Mouse (Mus musculus) left cerebral cortex, postnatal 4 days (tissue): ENCODE data around the gene Xkr8. TPM values are rescaled to one million over a fixed set of nuclear protein-coding genes. Genes with fewer than 3 reads are reported as not detected.
"Not testable (repeated sequence)": the region's sequence is repeated elsewhere in the genome, so short reads cannot be mapped to it uniquely, and the experiment has no call there.

ENCODE experiments used
- DNase-seq: peaks from one replicate; pipeline ENCODE4 v3.0.0-alpha.2; 2022
- intact Hi-C: fragments of 180-260 bp; cut with DNase I; formaldehyde crosslinking; loops from one replicate; pipeline ENCODE4 v1.15.1; 2025
- total RNA-seq, 2 experiments: library from RNA; stranded (reverse); gene quantifications; 2 replicates each; pipeline ENCODE4 v1.2.3; 2021

Xkr8 gene
- total RNA-seq: 1 to 10 TPM; 4.3 to 4.8 TPM

DNA sequence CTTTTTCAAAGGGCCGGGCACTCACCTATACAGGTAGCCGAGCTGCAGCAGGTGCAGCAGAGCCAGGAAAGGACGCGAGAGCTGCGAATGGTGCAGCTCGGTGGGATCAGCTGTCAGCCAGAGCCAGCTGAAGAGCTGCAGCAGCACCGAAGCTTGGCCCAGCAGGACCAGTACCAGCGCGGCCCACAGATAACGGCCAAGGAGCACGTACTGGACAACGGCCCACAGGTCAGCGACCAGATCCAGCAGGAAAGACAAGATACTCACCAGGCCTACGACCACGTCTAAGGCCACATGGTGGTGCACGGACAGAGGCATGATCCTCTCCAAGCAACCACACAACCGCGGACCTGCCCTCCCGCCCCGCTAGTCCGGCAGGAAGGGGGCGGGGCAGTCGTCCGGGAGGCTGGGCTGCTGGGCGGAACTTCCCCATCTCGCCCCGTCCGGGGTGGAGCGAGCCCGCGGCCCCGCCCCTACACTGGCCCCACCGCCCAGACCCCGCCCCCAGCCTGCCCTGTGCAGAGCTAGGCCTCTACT lies at the start of gene Xkr8:
Xkr8 (minus strand) TSS at position 399 of the 537 bp plus-strand sequence.
- peak; percentile 91 for DNase-seq
- intact Hi-C loops: no loop called here

DNA sequence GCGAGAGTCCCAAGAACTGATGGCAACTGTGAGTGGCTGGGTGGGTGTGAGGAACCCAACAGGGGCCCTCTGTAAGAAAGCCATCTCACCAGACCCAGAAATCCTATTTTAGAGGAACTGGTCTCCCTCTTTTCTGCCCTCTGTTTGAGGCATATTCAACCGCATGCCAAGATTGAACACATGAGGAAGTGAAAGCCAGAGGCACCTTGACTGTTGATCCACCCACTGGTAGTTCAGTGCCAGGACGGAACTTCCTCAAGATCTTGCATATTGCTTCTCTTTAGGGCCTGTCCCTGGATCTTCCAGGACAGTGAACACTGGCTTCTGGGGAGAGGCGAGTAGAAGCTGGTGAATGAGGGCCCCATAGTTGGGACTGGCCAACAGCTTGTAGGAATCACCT lies 47.9 kb upstream of the Xkr8 start:
- intact Hi-C loops: no loop called here

DNA sequence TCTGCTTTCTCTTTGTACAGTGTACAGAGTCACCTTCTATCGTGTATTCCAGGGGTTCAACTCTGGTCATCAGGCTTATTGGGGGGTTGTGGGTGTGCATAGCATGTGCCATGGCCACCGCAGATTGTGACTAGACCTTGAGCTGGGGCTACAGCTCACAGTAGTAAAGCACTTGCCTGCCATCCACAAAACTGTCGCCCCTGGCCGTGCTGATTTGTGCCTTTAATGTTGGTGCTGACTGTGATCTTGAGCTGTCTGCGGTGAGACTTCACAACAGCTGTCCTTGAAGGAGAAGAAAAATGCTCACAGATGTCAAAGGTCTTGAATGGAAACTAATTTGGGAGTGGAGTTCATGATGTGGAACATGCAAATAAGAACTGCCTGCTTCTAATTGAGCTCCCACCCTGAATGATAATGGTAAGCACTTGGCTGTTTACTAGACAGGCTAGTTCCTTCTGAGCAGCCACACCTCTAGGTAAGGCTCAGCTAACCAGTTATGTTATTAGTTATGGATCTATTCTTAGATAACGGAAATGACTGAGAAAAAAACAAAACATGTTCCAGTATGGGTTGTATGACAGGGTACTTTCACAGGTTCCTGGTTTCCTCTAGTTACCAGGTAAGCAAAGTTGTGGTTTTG lies 46.3 kb upstream of the Xkr8 start:
- intact Hi-C loops: no loop called here

More for the DNA sequence above, 47.9 kb upstream of the Xkr8 start:
- DNase-seq: no peak

DNA sequence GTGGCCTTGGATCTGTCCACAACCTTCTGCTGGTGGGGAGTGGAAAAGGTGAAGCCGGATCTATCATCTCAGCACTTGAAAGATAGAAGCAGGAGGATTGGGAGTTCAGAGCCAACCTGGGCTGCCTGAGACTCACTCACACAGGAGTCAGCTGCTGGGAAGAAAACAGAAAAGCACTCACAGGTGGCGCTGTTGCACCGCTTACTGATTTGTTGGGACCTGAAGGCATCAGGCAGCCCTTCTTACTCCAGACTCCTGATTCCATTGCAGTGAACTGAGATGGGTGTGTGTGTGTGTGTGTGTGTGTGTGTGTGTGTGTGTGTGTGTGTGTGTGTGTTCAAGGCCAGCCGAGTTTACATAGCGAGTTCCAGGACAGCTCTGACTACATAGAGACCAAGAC lies 44.4 kb upstream of the Xkr8 start:
- peak; percentile 61 for DNase-seq
- intact Hi-C loops: no loop called here

More for the DNA sequence above, 46.3 kb upstream of the Xkr8 start:
- DNase-seq: no peak

DNA sequence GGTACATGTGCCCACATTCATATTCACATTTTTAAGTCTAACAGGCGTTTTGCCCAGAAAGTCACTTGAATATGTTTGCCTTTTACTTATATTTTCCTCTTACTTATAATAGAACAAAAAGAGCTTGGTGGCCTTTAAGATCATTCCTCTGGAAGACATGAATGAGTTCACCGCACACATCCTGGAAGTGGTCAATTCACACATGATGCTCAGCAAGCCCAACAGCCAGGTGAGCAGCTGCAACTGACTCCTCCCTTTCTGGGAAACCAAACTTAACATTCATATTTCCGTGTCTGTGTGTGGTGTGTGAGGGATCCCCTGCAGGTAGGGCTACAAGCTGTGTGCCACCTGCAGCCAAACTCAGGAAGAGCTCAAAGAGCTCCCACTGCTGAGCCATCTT lies 42.6 kb upstream of the Xkr8 start:
- no peak for DNase-seq
- intact Hi-C loops: no loop called here

DNA sequence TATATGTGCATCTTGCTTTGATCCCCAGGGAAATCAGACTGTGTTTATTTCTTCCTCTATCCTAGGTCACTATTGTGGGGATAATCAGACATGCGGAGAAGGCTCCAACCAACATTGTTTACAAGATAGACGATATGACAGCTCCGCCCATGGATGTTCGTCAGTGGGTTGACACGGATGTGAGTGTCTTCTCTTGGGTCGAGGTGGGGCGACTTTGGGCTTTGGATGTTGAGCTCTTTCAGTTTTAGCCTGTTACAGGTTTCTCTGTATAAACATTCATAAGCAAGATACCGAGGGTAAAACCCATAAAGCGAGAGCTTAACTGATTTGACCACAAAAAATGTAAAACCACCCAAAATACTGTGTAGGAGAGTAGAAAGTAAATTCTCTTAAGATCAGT lies 39.4 kb upstream of the Xkr8 start:
- intact Hi-C loops: no loop called here
- no peak for DNase-seq

DNA sequence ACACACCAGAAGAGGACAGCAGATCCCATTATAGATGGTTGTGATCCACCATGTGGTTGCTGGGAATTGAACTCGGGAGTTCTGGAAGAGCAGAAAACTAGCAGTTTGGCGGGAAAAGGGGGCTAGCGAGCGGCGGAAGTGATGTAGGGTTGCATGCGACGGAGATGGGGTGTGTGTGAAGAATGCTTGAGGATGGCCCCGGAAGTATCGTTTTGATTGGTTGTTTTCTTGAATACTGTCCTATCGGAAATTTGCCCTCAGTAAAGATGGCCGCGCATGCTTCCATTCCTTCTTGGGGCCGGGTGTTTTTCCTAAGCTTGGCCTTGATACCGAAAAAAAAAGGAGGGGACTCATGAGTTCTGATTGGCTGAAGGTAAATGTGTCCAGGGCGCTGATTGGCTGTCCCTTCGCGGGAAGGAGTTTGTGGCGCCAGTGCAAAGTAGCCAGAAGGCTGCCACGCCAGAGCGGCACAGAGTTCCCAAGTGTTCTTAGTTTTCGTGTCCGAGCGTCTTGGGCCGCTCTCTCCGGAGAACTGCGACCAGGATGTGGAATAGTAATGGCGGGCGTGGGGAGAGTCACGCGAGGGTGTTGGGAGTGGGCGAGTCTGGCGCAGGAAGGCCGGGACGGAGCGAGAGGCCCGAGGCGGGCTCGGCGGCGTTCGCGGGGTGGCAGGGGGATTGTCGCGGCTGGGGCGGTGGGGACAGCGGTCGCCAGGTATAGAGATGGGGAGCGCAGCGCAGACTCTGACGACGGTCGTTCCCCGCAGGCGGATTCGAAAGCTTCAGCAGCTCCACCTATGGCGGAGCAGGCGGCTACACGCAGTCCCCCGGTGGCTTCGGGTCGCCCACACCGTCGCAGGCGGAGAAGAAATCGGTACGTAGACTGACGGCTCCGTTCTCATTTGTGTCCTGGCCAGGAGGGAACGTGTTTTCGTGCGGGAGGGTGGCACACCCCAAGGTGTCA lies 35.8 kb upstream of the Xkr8 start, which contains the start of gene Rpa2:
Rpa2 (plus strand) TSS at position 419 of the 963 bp plus-strand sequence.
- intact Hi-C loops: no loop called here
- peak; percentile 99 for DNase-seq

DNA sequence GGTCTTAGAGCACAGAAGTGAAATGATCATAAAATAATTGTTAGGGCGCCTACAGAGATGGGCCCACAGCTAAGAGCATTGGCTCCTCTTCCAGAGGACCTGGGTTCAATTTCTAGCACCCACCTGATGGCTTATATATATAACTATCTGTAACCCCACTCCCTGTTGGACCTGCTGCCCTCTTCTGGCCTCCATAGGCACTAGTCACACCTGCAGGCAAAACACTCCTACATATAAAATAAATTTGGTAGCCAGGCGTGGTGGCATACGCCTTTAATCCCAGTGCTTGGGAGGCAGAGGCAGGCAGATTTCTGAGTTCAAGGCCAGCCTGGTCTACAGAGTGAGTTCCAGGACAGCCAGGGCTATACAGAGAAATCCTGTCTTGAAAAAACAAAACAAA lies 30.8 kb upstream of the Xkr8 start:
- intact Hi-C loops, DNase-seq: not testable (repeated sequence)

DNA sequence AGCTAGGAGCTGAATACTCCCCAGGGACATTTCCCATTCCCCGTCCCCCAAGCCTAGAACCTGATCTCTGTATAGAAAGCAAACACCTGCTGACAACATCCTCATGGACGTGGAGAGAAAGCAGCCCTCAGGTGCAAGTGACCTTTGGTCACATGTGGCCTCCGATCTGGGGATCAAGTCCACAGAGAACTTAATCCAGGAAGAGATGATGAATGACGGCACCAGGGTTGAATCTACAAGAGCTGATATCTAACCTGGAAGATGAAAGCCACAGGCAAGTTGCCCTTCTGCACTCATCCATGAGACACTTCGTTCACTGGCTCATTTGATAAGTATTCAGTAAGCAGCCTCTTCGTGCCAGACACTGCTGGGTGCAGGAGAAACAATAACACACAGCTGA lies 30.3 kb upstream of the Xkr8 start:
- DNase-seq: no peak
- intact Hi-C loops: no loop called here

DNA sequence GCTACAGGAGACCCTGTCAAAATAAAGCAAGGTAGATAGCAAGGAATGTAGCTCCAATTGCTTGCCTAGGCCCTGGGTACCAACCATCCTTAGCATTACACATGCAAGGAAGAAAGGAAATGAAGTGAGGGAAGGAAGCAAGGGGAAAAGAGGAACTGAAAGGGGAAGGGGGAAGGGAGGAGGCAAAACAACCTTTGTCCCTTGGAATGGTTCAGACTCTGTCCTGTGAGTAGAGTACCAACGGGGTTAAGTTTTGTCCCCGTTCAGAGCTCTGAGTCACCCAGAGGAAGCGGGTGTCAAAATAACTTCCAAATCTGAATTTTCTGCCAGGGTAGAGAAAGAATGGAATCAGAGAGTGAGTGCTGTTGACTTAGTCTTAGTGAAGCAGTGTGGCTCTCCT lies 27.9 kb upstream of the Xkr8 start:
- DNase-seq: no peak
- intact Hi-C loops: no loop called here

DNA sequence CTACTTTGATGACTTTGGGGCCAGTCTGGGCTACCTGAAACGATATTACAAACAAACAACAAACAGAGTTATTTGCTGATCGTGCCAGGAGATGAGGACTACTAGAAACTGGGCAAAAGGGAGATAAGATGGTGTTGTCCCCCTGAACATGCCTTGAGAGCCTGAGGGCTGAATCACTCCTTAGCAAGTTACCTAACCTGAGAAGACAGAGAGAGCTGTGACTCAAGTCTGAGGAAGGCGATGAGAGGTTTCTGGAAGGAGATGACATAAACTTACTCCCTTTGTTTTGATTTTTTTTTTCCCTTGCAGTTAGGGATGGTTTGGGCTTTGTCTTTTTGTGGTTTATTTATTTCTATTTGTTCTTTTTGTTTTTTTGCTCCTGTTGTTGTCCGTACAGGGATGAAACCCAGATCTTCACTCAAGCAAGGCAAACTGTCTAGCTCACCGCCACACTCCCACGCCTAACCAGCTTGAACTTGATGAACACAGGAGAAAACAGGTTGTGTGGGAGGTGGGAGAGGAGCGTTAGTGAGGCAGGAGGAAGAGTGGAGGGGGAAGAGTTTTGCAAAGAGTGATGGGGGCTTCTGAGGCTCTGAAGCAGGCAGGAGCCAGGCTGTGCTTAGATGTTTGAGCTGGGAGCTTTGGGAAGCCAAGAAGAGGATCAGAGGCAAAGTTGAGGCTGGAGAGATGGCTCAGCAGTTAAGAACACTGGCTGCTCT lies 25.4 kb upstream of the Xkr8 start:
- intact Hi-C loops: no loop called here
- no peak for DNase-seq

DNA sequence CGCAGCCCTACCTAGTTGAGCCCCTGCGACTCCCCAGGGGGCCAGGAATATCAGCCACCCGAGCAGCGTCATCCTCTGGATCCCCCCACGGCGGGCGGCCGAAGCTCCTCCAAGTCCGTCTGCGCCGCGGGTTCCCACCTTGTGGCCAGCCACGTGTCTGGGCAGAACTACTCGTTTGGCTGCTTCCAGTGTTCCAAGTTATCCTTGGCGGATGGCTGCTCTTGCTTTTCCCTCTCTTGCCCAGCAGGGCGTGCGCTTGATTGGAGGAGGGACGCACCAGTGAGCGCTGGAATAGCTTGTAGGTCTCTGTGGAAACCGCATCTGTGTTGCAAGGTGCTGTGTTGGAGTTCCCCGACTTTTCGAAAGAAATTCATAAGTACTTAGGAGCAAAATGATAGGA lies 24.6 kb upstream of the Xkr8 start, which contains the start of gene Smpdl3b:
Smpdl3b (minus strand) TSS at position 279 of the 400 bp plus-strand sequence.
- DNase-seq: peak; percentile 69
- intact Hi-C loops: no loop called here

DNA sequence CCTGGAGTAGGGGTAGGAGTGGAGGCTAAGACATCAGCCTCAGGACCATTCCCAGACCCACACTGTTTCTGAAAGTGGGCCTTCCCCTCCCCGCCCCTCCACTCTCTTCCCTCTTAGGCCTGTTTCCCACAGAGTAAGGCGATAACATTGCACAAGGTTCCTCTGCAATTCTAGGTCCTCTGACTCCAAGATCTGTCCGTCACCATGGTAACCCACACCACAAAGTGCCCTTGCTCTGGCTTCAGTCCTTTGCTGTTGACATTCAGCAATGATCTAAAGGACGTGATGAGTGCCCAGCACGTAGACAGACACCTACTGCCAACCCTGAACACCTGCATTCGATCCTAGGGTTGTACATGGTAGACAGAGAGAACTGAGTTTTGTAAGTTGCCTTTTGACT lies 20.6 kb upstream of the Xkr8 start:
- intact Hi-C loops: no loop called here
- no peak for DNase-seq

DNA sequence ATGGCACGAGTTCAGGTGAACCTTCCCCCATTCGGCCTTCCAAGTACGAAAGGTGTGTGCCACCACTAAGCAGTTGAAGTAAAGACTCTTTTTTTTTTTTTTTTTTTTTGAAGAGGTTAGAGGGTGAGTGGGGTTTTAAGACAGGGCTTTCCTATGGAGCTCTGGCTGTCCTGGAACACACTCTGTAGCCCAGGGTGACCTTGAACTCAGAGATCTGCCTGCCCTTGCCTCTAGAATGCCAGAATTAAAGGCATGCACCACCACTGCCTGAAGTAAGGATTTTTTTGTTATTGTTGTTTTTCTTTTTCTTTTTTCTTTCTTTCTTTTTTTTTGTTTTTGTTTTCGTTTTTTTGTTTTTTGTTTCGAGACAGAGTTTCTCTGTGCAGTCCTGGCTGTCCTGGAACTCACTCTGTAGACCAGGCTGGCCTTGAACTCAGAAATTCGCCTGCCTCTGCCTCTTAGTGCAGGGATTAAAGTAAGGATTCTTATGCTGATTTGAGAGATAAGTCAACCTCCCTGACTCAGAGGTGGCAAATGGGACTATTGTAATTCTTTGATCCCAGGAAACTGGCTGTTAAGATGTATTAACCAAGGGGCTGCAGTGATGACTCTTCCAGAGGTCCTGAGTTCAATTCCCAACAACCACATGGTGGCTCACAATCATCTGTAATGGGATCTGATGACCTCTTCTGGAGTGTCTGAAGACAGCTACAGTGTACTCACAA lies 17.1 kb upstream of the Xkr8 start:
- intact Hi-C loops: no loop called here
- DNase-seq: no peak

DNA sequence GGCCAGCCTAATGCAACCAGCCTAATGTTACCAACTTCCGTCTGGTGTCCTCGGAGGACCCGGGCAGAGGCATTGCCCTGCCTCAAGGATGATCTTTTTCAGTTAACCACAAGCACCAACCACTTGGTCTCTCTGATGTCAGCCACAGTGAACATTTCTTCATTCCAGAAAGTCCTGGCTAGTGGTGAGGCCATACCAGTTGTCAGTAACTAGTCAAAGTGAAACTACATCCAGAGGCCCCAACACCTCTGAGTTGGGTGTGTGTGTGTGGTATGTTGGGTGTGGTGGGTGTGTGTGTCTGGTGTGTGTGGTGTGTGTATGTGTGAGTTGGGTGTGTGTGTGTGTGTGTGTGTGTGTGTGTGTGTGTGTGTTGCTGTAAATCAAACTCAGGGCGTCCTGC lies 16.4 kb upstream of the Xkr8 start:
- no peak for DNase-seq
- intact Hi-C loops: no loop called here

DNA sequence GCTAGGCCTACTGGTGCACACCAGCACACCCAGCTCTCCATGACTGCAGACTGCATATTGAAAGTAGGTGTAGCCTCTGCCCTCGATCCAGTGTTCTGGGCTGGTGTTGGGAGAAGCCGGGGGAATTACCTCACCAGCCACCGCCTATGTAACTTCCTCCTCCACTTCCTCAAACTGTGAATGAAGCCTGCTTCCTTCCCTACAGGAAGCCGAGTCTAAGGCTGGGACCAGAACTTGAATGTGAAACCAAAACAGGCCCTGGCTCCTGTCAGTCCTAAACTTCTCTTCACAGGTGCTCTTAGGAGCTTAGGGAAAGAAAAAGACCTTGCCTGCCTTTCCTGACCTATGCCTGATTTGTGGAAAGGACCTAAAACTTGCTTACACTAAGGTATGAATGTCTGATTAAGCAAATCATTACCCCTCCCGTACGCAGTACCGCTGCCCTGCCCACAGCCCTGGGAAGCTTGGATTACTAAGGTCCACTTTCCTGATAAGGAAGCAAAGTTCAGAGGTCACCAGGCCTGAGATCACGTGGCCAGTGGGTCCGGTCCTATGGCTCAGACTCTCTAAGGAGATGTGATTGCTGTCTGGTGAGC lies 15.4 kb upstream of the Xkr8 start:
- DNase-seq: no peak

DNA sequence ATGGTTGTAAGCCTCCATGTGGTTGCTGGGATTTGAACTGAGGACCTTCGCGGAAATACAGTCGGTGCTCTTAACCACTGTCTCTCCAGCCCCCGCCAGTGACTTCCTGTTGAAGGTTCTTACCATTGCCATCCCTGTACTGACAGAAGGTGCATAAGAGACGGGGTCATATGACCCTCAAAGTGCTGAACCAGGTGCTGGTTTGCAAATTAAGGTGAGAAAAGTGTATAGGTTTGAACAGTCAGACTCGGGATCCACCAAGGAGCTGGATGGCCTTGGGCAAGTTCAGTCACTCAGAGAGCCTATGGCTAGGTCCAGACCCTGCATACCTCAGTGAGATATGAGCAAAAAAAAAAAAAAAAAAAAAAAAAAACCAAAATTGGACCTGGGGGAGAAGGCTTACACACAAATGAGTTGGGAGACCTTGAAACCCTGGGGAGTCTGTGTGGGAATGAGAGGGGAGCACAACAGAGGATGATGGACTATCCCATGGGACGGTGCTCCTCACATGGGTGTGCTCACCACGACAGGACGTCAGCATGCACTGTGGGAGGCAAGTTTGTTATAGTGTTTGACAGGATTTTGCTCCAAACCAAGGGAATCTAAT lies 14.7 kb upstream of the Xkr8 start:
- intact Hi-C loops: no loop called here
- no peak for DNase-seq

More for the DNA sequence above, 15.4 kb upstream of the Xkr8 start:
- intact Hi-C loops: no loop called here

DNA sequence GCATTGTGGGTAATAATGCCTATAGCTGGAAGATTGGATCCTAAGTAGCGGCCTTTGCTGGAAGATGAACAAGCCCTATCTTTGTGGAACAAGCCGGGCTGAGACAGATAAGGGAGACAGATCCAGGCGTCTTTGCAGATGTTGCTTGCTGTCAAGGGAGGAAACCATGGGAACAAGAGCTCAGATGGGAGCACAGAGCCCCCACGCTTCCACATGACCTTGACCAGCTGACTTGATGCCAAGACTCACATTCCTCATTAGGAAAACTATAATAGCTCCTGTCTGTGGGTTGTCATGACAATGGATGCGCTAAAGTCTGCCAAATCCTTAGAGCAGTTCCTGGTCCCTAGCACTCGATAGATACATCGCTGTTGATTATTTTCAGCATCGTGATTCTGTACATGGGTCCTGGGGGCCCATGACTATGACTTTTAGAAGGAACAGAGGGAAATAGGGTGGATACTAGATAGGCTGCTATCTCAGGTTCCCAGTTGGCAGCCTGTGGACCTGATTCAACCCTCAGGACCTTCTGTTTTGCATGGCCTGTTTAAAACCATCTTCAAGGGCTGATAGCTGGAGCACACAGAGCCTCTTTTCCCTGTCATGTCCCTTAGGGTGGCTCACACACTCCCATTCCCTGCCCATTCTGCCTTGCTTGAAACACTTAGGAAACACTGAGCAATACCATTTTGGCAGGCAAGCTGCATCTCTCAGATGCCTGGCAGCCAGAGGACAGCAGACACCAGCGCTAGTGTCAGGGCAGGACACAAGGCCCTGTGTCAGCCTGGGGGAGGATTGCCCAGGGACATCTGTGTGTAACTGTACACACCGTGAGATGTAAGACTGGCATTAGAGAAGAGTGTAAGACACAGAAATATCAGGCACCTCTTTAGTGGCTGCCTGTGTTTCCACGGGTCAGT lies 11.9 kb upstream of the Xkr8 start:
- no peak for DNase-seq
- intact Hi-C loops: no loop called here
